Mouse (Mus musculus) kidney, adult 11 months (tissue): ENCODE measurements around the gene Lrrc18.

Experiments
- DNase-seq: peaks from one replicate; pipeline ENCODE4 v3.0.0; 2022

The Lrrc18 gene

GRCm38 (mm10) chr14:33058881-33059660 lies 67.9 kb downstream of the Lrrc18 start:
- no peak for DNase-seq

GRCm38 (mm10) chr14:33062996-33063395 lies 71.8 kb downstream of the Lrrc18 start:
- no peak for DNase-seq
